Mouse (Mus musculus): ENCODE measurements at regions not wholly inside any gene's neighbourhood (a gene's known extent, or its start where the extent isn't known, plus 50 kb on each side); places are given as distances from the start of the nearest gene placed in this dataset.

DNA sequence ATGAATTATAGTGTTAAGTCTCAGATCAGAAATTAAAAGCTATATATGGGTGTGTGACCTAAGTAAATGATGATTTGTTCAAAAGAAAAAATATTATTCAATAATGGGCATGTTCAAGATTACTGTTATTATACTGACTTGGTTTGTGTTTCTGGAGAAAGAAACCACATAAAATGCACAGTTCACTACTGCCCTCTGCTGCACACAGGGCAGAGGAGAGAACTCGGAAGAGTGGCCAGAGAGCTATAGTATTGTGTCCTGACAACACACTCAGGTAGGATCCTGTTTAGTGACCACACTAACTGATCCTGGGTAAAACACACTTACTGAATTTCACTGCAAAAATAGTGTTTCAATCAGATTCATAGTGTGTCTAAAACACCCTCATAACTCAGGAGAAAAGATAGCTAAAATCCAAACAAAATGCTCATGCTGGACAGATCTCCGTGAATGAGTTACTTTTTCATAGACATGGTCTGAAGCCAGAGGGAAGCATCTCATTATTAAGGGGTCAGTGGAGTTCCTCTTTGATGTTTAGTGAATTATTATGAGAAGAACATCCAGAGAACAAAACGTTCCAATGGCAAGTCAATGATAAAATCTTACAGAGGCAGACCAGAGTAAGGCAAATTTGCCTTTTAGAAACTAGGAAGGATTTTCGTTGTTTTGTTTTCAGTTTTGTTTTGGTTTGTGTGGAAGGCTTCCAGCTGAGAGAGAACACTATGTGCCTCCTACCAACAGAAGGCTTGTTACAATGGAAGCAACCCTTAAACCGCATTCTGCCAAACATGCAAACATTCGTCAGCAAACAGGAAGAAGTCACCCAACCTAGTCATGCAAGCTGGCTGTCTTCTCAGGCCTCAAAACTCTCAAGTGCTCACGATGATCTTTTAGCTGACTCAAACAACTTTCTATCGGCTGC lies 218.6 kb upstream of the Dab2 start:
- no peak for TF ChIP-seq GATA1 (IDR thresholded peaks at IDR 0.05; ENCODE audit: low read length)

- no peak for TF ChIP-seq GATA1 (IDR thresholded peaks at IDR 0.05; ENCODE audit: low read length)
Measured at GRCm38 (mm10) chr15:6087208-6087607, 212.4 kb upstream of the Dab2 start.

GRCm38 (mm10) chr15:6088498-6088897 lies 211.1 kb upstream of the Dab2 start:
- no peak for TF ChIP-seq GATA1 (IDR thresholded peaks at IDR 0.05; ENCODE audit: low read length)

DNA sequence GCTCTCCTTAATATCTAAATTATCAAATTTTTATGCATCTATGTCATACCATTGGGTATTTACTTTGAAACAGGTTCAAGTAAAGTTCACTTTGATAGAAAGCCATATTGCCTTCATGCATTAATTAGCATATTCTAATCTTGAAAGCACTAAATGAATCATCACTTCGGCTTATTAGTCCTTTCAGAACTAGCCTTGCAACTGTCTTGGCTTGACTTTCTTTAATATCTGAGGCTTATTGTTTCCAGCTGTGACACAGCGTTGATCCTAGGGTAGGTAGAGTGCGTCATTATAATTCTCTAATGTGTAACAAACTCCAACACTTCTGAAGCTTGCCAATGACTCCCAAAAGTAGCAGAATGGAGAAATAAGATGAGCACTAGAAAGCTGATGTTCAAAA lies 169.9 kb upstream of the Dab2 start:
- TF ChIP-seq GATA1 (IDR thresholded peaks at IDR 0.05; ENCODE audit: low read length), result no peak

GRCm38 (mm10) chr15:6132216-6132615 lies 167.4 kb upstream of the Dab2 start:
- no peak for TF ChIP-seq GATA1 (IDR thresholded peaks at IDR 0.05; ENCODE audit: low read length)

- TF ChIP-seq GATA1 (IDR thresholded peaks at IDR 0.05; ENCODE audit: low read length), result no peak
Measured at GRCm38 (mm10) chr15:6145071-6145470, 154.5 kb upstream of the Dab2 start.

DNA sequence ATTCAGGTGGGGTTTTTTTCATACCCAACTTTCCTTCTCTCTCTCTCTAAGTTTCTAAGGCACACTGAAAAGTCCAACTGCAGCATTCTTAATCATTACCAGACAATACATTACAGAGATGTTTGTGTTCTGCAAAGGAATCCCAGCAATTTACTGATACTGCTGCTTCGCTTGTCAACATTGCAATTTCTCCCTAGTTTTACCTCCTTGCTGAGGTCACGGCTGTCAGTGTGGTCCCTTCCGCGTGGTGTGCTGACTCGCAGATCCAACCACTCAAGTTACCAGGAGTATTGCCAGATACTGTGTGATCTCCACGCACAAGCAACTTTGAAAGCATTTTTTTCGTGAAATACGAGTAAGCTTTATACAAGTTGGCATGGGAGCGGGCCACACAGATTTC lies 144.9 kb upstream of the Dab2 start:
- no peak for TF ChIP-seq GATA1 (IDR thresholded peaks at IDR 0.05; ENCODE audit: low read length)

- TF ChIP-seq GATA1 (IDR thresholded peaks at IDR 0.05; ENCODE audit: low read length), result no peak
Measured at GRCm38 (mm10) chr15:6180261-6180660, 119.3 kb upstream of the Dab2 start.

- TF ChIP-seq GATA1 (IDR thresholded peaks at IDR 0.05; ENCODE audit: low read length), result no peak
Measured at GRCm38 (mm10) chr15:6183627-6184026, 116.0 kb upstream of the Dab2 start.

- no peak for TF ChIP-seq GATA1 (IDR thresholded peaks at IDR 0.05; ENCODE audit: low read length)
Measured at GRCm38 (mm10) chr15:6191845-6192244, 107.7 kb upstream of the Dab2 start.

DNA sequence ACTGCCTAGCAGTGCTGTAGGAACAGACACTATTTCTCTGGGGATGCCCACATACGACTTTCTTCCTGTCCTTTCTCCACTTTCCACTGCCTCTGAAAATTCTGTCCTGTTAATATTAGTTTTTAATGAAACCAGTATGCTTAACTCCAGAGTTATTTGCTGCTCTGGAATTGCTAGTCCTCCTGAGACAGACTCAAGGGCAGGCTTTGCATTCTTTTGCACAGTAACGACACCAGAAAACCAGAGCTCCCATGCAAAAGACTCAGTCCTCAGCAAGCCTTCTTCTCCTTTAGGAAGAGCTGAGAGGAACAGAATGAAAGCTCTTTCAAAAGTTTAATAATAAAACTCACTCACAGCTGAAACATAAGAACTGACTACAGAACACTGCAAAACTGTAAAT lies 92.3 kb upstream of the Dab2 start:
- TF ChIP-seq GATA1 (IDR thresholded peaks at IDR 0.05; ENCODE audit: low read length), result no peak

DNA sequence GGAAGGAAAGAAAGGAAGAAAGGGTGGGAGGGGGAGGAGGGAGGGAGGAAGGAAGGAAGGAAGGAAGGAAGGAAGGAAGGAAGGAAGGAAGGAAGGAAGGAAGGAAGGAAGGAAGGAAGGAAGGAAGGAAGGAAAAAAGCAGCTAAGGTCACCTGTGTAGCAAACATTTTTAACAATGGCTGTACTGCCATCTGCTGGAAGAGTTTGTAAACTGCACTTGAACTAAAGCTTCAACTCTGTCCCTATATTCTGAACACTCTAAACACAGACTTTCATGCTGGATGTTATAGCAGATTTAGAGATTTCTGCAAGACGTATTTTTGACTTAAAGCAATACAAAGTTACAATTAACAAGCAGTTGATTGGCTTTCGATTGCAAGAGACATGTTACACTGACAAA lies 90.3 kb upstream of the Dab2 start:
- no peak for TF ChIP-seq GATA1 (IDR thresholded peaks at IDR 0.05; ENCODE audit: low read length)

DNA sequence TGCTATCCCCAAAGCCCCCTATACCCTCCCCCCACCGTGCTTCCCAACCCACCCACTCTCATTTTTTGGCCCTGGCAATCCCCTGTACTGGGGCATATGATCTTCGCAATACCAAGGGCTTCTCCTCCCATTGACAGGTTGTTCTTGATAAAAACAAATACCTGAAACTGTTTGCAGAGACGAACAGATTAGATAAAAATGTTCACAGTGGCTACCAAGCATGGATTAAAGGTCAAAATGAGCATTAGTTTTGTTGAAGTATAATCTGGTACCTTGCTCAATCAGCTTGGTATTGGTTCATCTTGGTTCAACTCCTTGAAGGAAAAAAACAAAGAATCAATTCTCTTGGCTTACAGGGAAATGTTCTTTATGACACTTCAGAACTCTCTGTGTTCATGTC lies 81.5 kb upstream of the Dab2 start:
- no peak for TF ChIP-seq GATA1 (IDR thresholded peaks at IDR 0.05; ENCODE audit: low read length)

DNA sequence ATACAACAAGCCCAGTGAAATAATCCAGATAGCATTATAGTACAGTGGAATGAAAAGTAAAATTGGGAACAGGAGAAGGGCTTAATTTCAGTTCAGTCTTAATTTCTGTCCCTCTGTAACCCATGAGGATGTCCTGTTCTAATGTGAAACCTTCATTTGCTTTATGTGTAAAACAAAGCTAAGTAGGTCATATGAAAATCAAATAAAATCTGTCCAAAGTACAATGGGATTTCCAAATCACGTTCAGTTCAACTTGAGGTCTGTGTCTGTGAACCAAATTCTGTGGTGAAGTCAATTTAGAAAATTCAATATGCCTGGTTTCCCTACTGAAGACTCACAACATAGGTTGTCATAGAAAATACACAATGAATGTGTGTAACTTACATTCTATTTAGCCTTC lies 74.4 kb upstream of the Dab2 start:
- TF ChIP-seq GATA1 (IDR thresholded peaks at IDR 0.05; ENCODE audit: low read length), result no peak

DNA sequence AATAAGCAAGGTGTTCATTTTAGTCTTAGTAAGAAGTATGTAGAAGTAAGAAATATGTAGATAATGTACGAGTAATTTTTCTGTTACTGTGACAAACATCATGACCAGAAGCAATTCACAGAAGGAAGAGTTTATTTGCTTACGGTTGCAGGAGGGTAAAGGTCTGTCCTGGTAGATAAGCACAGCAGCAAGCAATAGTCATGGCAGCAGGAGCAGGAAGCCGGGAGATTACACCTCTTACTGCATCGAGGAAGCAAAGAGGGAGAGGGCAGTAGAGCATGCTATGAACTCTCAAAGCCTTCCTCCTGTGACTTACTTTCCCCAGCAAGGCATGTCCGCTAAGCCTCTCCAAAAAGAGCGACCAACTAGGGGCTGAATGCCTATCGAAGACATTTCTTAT lies 69.0 kb upstream of the Dab2 start:
- peak; percentile 44 for TF ChIP-seq GATA1 (IDR thresholded peaks at IDR 0.05; ENCODE audit: low read length)

DNA sequence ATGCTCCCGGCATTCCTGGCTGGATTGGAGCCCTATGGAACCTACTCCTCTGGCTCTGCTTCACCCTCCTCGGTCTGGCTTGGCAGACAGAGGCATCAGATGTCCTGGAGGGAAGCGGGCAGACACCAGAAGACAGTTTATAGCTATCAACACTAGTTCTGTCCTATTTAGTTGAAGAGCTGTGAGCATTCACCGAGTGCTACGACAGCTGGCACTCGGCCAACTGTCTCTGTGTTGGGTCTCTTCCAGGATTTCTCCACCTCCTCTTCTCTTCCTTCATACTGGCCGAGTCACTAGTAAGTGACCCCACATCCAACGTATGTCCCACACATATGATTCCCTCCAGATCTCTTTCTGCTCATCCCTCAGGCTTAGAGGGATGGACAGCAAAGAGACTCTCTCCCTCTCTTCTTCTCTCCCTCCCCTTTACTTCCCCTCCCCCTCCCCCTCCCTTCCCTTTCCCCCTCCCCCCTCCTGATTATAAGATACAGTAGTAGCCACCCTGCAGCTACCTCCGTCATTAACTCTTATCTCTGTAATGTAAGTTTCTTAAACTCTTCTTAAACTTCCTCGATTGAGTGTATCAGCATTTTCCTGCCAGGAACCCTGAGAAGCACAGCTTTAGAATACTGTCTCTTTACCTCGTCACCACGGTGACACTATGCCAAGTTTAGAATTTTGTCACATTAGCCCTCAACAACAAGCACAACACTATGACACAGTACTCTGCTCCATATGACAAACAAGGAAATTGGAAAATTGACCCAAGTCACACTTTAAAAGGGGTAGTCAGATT lies 68.1 kb upstream of the Dab2 start:
- TF ChIP-seq GATA1 (IDR thresholded peaks at IDR 0.05; ENCODE audit: low read length), result no peak

DNA sequence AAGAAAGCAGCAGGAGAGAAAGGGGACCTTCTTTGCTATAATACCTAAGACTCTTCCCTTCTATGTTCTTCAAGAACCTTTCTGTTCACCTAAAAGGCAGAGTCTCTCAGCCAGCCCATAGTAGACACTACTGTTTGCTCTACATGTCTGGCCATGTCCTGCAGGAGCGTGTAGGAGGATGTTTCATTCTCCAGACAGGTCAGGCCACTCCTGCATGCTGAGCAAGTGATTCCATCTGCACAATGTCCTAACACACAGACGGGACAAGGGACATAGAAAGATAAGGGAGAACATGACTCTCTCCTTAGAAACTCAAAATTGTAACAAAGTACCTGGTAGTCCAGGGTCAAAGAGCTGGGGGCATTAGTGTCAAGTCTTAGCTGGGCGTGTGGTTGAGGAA lies 66.0 kb upstream of the Dab2 start:
- TF ChIP-seq GATA1 (IDR thresholded peaks at IDR 0.05; ENCODE audit: low read length), result no peak
